Mouse (Mus musculus): ENCODE results near the gene Cldn7.

- TF ChIP-seq CTCF (IDR thresholded peaks at IDR 0.05; ENCODE audit: borderline replicate concordance, extremely low read depth, insufficient read depth, insufficient read length), result no peak
- TF ChIP-seq POLR2A (IDR thresholded peaks at IDR 0.05; ENCODE audit: borderline replicate concordance, extremely low read depth, insufficient read depth, insufficient read length, poor library complexity, severe bottlenecking), result no peak
Observed at GRCm38 (mm10) chr11:69961841-69962240, 2.7 kb upstream of the Cldn7 start.

All from brain, embryonic 14.5 days (tissue).